Mouse (Mus musculus): ENCODE data around the gene Grb10. TPM values are rescaled to one million over a fixed set of nuclear protein-coding genes. Genes with fewer than 3 reads are reported as not detected.
A peak's percentile ranks its signal among the peaks of the same experiment; 100 is the strongest.

The Grb10 gene
- total and polyA plus RNA-seq, 2 experiments from 2014 or later: 43.9 to 94.0 TPM

DNA sequence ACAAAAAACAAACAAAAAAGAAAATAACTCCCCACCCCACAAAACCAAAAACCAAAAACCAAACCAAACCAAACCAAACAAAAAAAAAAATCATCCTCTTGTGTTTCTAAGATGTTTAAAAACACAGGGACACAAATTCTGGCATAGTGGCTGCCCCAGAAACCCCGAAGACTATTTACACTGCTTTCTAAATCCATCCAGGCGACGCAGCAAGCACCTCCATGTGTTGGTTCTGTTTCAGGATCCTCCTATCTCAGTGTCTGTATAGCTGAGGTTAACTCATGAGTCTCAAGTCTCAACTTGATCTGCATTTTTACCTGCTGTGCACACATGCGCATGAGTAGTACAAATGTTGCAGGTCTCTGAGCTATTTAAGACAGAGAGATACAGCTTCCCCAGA, 1.9 kb upstream of the Grb10 start:
- Histone ChIP-seq H3K36me3 (ENCODE audit: insufficient read depth, low read length) (no peaks in the 10 kb centered on the region), H3K27me3 (ENCODE audit: insufficient read depth, low read length) (peaks cover 61% of the 10 kb centered on the region), H3K27ac (ENCODE audit: low read depth, low read length) (no peak overlapping the region), H3K9me3 (ENCODE audit: low read length) (no peaks in the 10 kb centered on the region), H3K4me1 (ENCODE audit: insufficient read depth, low read length) (no peaks in the 10 kb centered on the region; the same call in 1 of the 2 replicates), H3K4me3 (ENCODE audit: low read depth, low read length) (no peak overlapping the region), H3K9ac (replicated peaks; ENCODE audit: low read length, poor library complexity, severe bottlenecking) (no peak overlapping the region), H3K4me2 (ENCODE audit: low read depth, low read length, poor library complexity, severe bottlenecking) (no peak overlapping the region)
- 86% methylated on average over 4 of the region's 4 CpGs for WGBS
- no peak for DNase-seq (ENCODE audit: low spot score)
- no peak for ATAC-seq (ENCODE audit: low FRiP score)
- TF ChIP-seq CTCF (IDR thresholded peaks at IDR 0.05): no peak

GRCm38 (mm10) chr11:12039748-12040147, 1.3 kb upstream of the Grb10 start:
- peak; percentile 59 for DNase-seq (ENCODE audit: low spot score)
- no peak for ATAC-seq (ENCODE audit: low FRiP score)
- WGBS: 59% methylated on average over 6 of the region's 6 CpGs
- no peaks in the 10 kb centered on the region; the same call in 1 of the 2 replicates for H3K4me1 ChIP-seq (ENCODE audit: insufficient read depth, low read length)
- H3K9ac ChIP-seq (replicated peaks; ENCODE audit: low read length, poor library complexity, severe bottlenecking): no peak overlapping the region
- H3K27ac ChIP-seq (ENCODE audit: low read depth, low read length): no peak overlapping the region
- no peak overlapping the region for H3K4me2 ChIP-seq (ENCODE audit: low read depth, low read length, poor library complexity, severe bottlenecking)
- no peaks in the 10 kb centered on the region for H3K36me3 ChIP-seq (ENCODE audit: insufficient read depth, low read length)
- TF ChIP-seq CTCF (IDR thresholded peaks at IDR 0.05): no peak
- H3K4me3 ChIP-seq (ENCODE audit: low read depth, low read length): no peak overlapping the region
- H3K27me3 ChIP-seq (ENCODE audit: insufficient read depth, low read length): peaks cover 67% of the 10 kb centered on the region
- no peaks in the 10 kb centered on the region for H3K9me3 ChIP-seq (ENCODE audit: low read length)

DNA sequence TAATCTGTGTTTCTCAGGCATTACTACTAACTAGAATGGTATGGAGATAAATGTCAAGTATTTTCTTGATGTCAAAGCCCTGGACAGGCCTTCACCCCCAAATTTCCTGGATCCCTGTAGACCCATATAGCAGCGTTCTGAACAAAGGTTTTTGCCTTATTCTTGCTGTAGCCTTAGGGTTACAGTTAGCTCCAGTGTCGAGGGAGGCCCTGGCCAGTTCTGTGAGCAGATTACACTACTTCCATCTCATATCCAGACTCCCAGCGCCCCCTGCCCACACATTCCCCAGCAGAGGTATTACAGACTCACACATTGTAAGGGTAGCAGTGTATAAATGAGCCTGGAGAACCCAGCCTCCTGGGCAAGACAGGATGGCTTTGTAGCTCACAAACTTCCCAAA, 615 bp upstream of the Grb10 start:
- ATAC-seq (ENCODE audit: low FRiP score): no peak
- DNase-seq (ENCODE audit: low spot score): no peak
- 33% methylated on average over 3 of the region's 3 CpGs for WGBS
- Histone ChIP-seq H3K27me3 (ENCODE audit: insufficient read depth, low read length) (peaks cover 68% of the 10 kb centered on the region), H3K4me2 (ENCODE audit: low read depth, low read length, poor library complexity, severe bottlenecking) (no peak overlapping the region), H3K36me3 (ENCODE audit: insufficient read depth, low read length) (no peaks in the 10 kb centered on the region), H3K9me3 (ENCODE audit: low read length) (no peaks in the 10 kb centered on the region), H3K9ac (replicated peaks; ENCODE audit: low read length, poor library complexity, severe bottlenecking) (no peak overlapping the region), H3K27ac (ENCODE audit: low read depth, low read length) (no peak overlapping the region), H3K4me3 (ENCODE audit: low read depth, low read length) (no peak overlapping the region), H3K4me1 (ENCODE audit: insufficient read depth, low read length) (no peaks in the 10 kb centered on the region; the same call in 1 of the 2 replicates)
- TF ChIP-seq CTCF (IDR thresholded peaks at IDR 0.05): peak; percentile 27; the same call in 1 of the 2 replicates

DNA sequence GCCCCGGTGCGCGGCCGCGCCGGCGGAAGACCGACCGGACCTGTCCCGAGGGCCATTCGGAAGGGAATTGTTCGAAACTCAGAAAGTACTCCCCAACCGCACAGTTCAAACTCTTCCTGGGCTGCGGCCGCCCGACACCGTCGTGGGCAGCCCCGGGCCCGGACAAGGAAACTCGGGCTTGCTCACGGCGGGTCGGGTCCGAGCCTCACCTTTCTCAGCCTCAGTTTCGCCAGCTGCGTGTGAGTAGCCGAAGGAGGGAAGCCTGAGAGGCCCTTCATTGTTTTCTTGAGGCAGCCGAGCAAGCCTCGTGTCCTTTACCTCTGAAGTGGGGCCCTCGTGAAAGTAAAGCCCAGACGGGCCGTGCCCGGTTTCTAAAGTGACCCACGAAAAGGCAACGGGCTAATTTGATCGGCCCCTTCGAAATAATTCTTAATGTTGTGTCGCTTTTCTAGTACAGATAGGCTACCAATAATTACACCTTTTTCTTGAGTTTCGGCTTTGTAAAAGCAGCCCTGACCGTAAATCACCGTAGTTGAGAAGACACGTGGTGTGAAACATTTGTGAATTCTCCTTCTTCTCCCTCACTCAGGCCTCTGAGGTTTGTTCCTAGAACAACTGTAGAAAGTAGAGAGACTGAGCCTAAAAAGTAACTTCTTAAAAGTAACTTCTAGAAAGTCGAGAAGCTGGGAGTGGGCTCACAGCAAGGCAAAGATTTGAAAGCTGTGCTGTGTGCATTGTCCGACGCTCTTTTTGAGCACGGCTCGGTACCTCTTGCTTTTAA, 604 bp downstream of the Grb10 start:
- Histone ChIP-seq H3K4me1 (ENCODE audit: insufficient read depth, low read length) (no peaks in the 10 kb centered on the region; the same call in 1 of the 2 replicates), H3K27ac (ENCODE audit: low read depth, low read length) (no peak overlapping the region), H3K27me3 (ENCODE audit: insufficient read depth, low read length) (peaks cover 72% of the 10 kb centered on the region), H3K4me2 (ENCODE audit: low read depth, low read length, poor library complexity, severe bottlenecking) (peak overlapping the region; percentile 60), H3K36me3 (ENCODE audit: insufficient read depth, low read length) (no peaks in the 10 kb centered on the region), H3K9me3 (ENCODE audit: low read length) (no peaks in the 10 kb centered on the region), H3K4me3 (ENCODE audit: low read depth, low read length) (peak overlapping the region; percentile 43), H3K9ac (replicated peaks; ENCODE audit: low read length, poor library complexity, severe bottlenecking) (no peak overlapping the region)
- no peak for ATAC-seq (ENCODE audit: low FRiP score)
- DNase-seq (ENCODE audit: low spot score): no peak
- WGBS: 6% methylated on average over 44 of the region's 48 CpGs
- no peak for TF ChIP-seq CTCF (IDR thresholded peaks at IDR 0.05)

GRCm38 (mm10) chr11:12037075-12037686, 1.3 kb downstream of the Grb10 start:
- no peak overlapping the region for H3K27ac ChIP-seq (ENCODE audit: low read depth, low read length)
- DNase-seq (ENCODE audit: low spot score): no peak

More at GRCm38 (mm10) chr11:12037075-12037686, 1.3 kb downstream of the Grb10 start:
- Histone ChIP-seq H3K9ac (replicated peaks; ENCODE audit: low read length, poor library complexity, severe bottlenecking) (peak overlapping the region; percentile 24; the same call in 1 of the 2 replicates), H3K27me3 (ENCODE audit: insufficient read depth, low read length) (peaks cover 74% of the 10 kb centered on the region), H3K36me3 (ENCODE audit: insufficient read depth, low read length) (no peaks in the 10 kb centered on the region), H3K4me3 (ENCODE audit: low read depth, low read length) (peak overlapping the region; percentile 43), H3K9me3 (ENCODE audit: low read length) (no peaks in the 10 kb centered on the region), H3K4me2 (ENCODE audit: low read depth, low read length, poor library complexity, severe bottlenecking) (peak overlapping the region; percentile 60), H3K4me1 (ENCODE audit: insufficient read depth, low read length) (no peaks in the 10 kb centered on the region; the same call in 1 of the 2 replicates)
- no peak for TF ChIP-seq CTCF (IDR thresholded peaks at IDR 0.05)
- under 1% methylated on average over 61 of the region's 93 CpGs for WGBS
- ATAC-seq (ENCODE audit: low FRiP score): peak; percentile 45; the same call in 1 of the 2 replicates
